Mouse (Mus musculus) cerebellum, adult 2 months (tissue): ENCODE measurements around the gene Hsd3b1. TPM values are rescaled to one million over a fixed set of nuclear protein-coding genes. Genes with fewer than 3 reads are reported as not detected.

Source experiments
- DNase-seq, 2 experiments: peaks; one replicate each; pipeline ENCODE4 v3.0.0; 2021
- H3K27ac ChIP-seq: fragments of 200-500 bp; 2 replicates; pipeline ENCODE4 v1.5.1; 2012; ENCODE audit warnings: low read length, control low read depth, inconsistent platforms; ENCODE audit not compliant: insufficient read depth
- H3K27me3 ChIP-seq: fragments of 200-500 bp; 2 replicates; pipeline ENCODE4 v1.6.1; 2012; ENCODE audit warnings: inconsistent platforms, mild to moderate bottlenecking, low read length, moderate library complexity; ENCODE audit not compliant: control insufficient read depth, insufficient read depth
- H3K4me1 ChIP-seq: fragments of 200-500 bp; 2 replicates; pipeline ENCODE4 v1.6.1; 2011; ENCODE audit warnings: low read length; ENCODE audit not compliant: control insufficient read depth, insufficient read depth
- H3K4me3 ChIP-seq: fragments of 200-500 bp; replicated peaks from 2 replicates; pipeline ENCODE3; 2011; ENCODE audit warnings: mild to moderate bottlenecking, low read depth, low read length, control low read depth; ENCODE audit not compliant: insufficient read depth
- CTCF ChIP-seq: fragments of 200-500 bp; IDR thresholded peaks from 2 replicates; pipeline ENCODE4 v1.5.1; 2011; ENCODE audit warnings: low read depth, mild to moderate bottlenecking, control low read depth, low read length, moderate library complexity, borderline replicate concordance; ENCODE audit not compliant: insufficient read depth
- POLR2A ChIP-seq: fragments of 200-500 bp; IDR thresholded peaks from 2 replicates; pipeline ENCODE4 v1.6.1; 2011; ENCODE audit warnings: low read length, control low read depth, borderline replicate concordance; ENCODE audit not compliant: insufficient read depth
- WGBS: fragments of 180-500 bp; shearing (Covaris S2); methylation state at CpG from one replicate; pipeline ENCODE4 v1.1.7; 2018; 5-methylcytosine and 5-hydroxymethylcytosine counted together
- polyA plus RNA-seq: library from polyadenylated mRNA; depleted of rRNA; stranded (reverse); fragments of >200 nt; gene quantifications from 2 replicates; pipeline ENCODE4 v1.2.3, GENCODE M21; 2012

Gene Hsd3b1
- polyA plus RNA-seq, 1 experiment = not detected

- 86% methylated on average over 2 of the region's 2 CpGs for WGBS
- TF ChIP-seq POLR2A = no peak
- TF ChIP-seq CTCF = no peak
- no peaks in the 10 kb centered on the region for H3K27me3 ChIP-seq
- H3K4me1 ChIP-seq = no peaks in the 10 kb centered on the region
- H3K27ac ChIP-seq = no peak overlapping the region
- no peak for DNase-seq
- no peak overlapping the region for H3K4me3 ChIP-seq
Observed at GRCm38 (mm10) chr3:98868219-98868618, 8.6 kb upstream of the Hsd3b1 start.

- 96% methylated on average over 1 of the region's 1 CpGs for WGBS
- TF ChIP-seq CTCF = no peak
- H3K27ac ChIP-seq = no peak overlapping the region
- no peaks in the 10 kb centered on the region for H3K27me3 ChIP-seq
- H3K4me3 ChIP-seq = no peak overlapping the region
- H3K4me1 ChIP-seq = no peaks in the 10 kb centered on the region
- no peak for DNase-seq
Observed at GRCm38 (mm10) chr3:98862800-98863199, 3.2 kb upstream of the Hsd3b1 start.

GRCm38 (mm10) chr3:98858051-98858450 is 1.5 kb downstream of the Hsd3b1 start:
- Histone ChIP-seq H3K4me1 (no peaks in the 10 kb centered on the region), H3K27me3 (no peaks in the 10 kb centered on the region), H3K27ac (no peak overlapping the region), H3K4me3 (no peak overlapping the region)
- WGBS = 91% methylated on average over 2 of the region's 2 CpGs
- DNase-seq = no peak
- TF ChIP-seq CTCF (no peak), POLR2A (no peak)

- no peak for TF ChIP-seq CTCF
- no peak for TF ChIP-seq POLR2A
- Histone ChIP-seq H3K4me3 (no peak overlapping the region), H3K27me3 (no peaks in the 10 kb centered on the region), H3K27ac (no peak overlapping the region), H3K4me1 (no peaks in the 10 kb centered on the region)
- DNase-seq = no peak
- 65% methylated on average over 1 of the region's 1 CpGs for WGBS
Observed at GRCm38 (mm10) chr3:98856892-98857291, 2.7 kb downstream of the Hsd3b1 start.

- Histone ChIP-seq H3K27ac (no peak overlapping the region), H3K27me3 (no peaks in the 10 kb centered on the region), H3K4me1 (no peaks in the 10 kb centered on the region), H3K4me3 (no peak overlapping the region)
- TF ChIP-seq POLR2A (no peak), CTCF (no peak)
- no peak for DNase-seq
- 82% methylated on average over 3 of the region's 3 CpGs for WGBS
Observed at GRCm38 (mm10) chr3:98855160-98855559, 4.4 kb downstream of the Hsd3b1 start.

GRCm38 (mm10) chr3:98853685-98854084 is 5.9 kb downstream of the Hsd3b1 start:
- no peak overlapping the region for H3K4me3 ChIP-seq
- no peaks in the 10 kb centered on the region for H3K4me1 ChIP-seq
- no peaks in the 10 kb centered on the region for H3K27me3 ChIP-seq
- 31% methylated on average over 1 of the region's 1 CpGs for WGBS
- no peak for TF ChIP-seq CTCF
- no peak for TF ChIP-seq POLR2A
- H3K27ac ChIP-seq = no peak overlapping the region
- no peak for DNase-seq

- Histone ChIP-seq H3K4me1 (no peaks in the 10 kb centered on the region), H3K27me3 (no peaks in the 10 kb centered on the region), H3K27ac (no peak overlapping the region), H3K4me3 (no peak overlapping the region)
- WGBS = 84% methylated on average over 3 of the region's 3 CpGs
- DNase-seq = no peak
- TF ChIP-seq CTCF = no peak
- no peak for TF ChIP-seq POLR2A
Observed at GRCm38 (mm10) chr3:98853051-98853450, 6.5 kb downstream of the Hsd3b1 start.

GRCm38 (mm10) chr3:98852631-98853030 is 7.0 kb downstream of the Hsd3b1 start:
- WGBS = 86% methylated on average over 6 of the region's 6 CpGs
- no peak overlapping the region for H3K27ac ChIP-seq
- DNase-seq = no peak
- TF ChIP-seq CTCF (no peak), POLR2A (no peak)
- no peak overlapping the region for H3K4me3 ChIP-seq
- H3K27me3 ChIP-seq = no peaks in the 10 kb centered on the region
- H3K4me1 ChIP-seq = no peaks in the 10 kb centered on the region

- Histone ChIP-seq H3K4me3 (no peak overlapping the region), H3K27me3 (no peaks in the 10 kb centered on the region), H3K4me1 (no peaks in the 10 kb centered on the region), H3K27ac (no peak overlapping the region)
- DNase-seq = no peak
- no peak for TF ChIP-seq POLR2A
- no peak for TF ChIP-seq CTCF
- 76% methylated on average over 2 of the region's 2 CpGs for WGBS
Observed at GRCm38 (mm10) chr3:98851853-98852252, 7.7 kb downstream of the Hsd3b1 start.
